Mouse (Mus musculus) urinary bladder, postnatal 4 days (tissue): ENCODE results near the gene Gm20388.
"Not testable (repeated sequence)": the region's sequence is repeated elsewhere in the genome, so short reads cannot be mapped to it uniquely, and the experiment has no call there.

Experiments
- DNase-seq, 2 experiments: peaks; one replicate each; pipeline ENCODE4 v3.0.0; 2021 to 2022; ENCODE audit warnings: low spot score in 2 of 2

The Gm20388 gene

DNA sequence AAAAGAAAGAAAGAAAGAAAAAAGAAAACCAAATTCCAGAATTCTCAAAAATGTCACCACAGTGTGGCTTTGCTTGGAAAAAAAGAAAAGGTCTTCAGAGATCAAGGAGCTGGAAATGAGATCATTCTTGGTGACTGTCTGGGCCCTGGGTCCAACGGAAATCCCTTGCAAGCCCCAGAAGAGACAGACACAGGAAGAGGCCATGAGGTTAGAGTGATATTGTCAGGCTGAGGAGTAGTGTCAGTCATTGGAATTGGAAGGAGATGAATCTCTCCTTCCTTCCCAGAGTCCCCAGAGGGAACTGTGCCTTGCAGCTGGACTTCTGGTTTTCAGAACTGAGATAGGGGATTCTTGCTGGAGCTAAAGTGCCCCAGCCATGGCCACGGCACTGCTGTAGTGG lies 788.9 kb downstream of the Gm20388 start:
- no peak for DNase-seq

DNA sequence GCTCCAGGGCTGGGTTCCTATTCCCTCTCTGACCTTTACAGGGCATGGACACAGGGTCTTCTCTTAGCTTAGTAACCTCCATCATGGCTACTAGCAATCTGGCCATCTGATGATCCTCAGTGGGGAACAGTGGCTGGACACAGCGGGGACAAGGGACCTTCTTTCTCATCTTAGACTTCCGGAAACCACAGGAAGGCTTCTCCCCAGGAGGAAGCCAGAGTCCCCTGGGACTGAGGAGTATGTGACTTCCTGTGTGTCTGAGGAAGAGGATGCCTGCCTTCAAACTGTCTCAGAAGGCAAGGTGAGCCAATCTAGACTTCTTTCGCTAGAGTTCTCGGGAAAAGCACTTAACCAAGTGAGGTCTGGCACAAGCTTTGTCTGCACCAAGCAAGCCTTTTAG lies 789.4 kb downstream of the Gm20388 start:
- DNase-seq: no peak

DNA sequence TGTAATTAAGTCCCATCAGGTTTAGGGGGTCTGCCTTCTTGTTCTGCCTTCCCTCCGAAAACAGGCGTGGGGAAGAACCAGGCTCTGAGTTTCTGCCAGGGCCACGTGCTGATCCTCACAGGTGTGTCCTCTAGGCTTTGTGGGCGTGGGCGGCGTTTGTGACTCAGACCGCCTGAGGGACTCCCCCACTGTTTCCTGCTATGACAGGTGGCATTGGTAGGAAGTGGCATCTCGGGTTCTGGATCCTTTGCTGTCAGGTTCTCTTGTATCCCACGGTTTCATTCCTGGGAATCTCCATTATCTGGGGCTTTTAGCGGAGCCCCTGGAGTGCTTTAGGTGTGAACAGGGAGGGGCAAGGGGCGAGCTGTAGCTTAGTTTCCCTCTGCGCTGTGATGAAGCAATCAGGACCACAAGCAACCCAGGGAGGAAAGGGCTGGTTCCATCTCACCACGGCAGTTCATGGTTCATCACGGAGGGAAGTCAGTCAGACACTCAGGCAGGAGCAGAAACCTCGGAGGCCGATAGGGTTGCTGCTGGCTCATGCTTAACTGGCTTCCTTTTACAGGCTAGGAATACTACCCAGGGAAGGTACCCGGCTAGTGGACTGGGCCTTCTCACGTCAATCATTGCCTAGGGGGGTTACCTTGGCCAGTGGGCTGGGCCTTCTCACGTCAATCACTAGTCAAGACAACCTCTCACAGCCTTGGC lies 791.3 kb downstream of the Gm20388 start:
- DNase-seq: no peak

DNA sequence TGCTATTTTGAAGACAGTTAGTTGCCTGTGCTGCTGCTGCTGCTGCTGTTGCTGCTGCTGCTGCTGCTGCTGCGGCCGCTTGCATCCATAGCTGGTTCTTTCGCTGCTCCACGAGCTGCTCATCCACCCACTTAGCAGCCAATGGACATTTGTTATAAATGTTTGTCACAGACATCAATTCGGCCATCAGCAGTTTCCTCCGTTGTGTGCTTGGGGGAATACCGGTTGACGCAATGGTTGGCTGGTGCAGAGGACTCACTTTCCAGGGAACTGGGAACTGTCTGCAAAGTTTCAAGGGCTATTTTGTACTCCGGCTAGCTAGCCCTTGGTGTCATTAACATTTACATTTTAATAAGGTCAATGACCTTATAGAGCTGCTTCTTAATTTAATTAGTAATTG lies 793.6 kb downstream of the Gm20388 start:
- DNase-seq: no peak

DNA sequence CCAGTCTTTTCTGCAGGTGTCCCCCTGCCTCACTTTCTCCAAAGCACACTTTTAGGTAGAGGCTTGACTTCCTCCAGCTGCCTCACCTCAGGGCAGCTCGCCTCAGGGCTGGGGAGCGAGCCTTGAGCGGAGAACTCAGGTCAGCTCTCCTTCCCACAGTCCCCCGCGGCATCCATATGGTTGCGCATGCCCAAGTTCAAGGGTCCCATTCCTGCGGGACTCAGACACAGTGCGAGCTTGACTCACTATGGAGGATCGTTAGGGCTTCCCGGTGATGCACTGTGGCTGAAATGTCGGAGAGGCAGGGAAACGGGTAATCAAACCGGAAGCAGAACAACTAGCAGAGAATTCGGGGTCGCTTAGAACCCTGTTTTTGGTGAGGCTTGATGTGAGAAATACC lies 794.5 kb downstream of the Gm20388 start:
- no peak for DNase-seq

DNA sequence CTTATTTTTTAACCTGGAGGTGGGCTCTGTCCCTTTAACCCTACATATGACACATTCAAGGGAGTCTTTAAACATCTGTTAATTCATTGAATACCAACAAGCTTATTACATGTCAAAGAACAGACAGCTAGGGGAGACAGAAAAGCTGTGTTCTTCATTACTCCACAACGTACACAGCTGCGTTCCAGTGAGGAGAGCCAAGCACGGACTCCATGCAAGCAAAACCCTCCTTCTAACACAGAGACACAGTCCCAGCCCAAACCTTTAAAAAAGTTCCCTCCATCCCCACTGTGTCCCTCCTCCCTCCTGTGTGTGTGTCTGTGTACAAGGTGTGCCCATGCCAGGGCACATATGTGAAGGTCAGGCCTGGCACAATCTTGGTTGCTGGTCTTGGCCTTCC lies 795.6 kb downstream of the Gm20388 start:
- no peak for DNase-seq

DNA sequence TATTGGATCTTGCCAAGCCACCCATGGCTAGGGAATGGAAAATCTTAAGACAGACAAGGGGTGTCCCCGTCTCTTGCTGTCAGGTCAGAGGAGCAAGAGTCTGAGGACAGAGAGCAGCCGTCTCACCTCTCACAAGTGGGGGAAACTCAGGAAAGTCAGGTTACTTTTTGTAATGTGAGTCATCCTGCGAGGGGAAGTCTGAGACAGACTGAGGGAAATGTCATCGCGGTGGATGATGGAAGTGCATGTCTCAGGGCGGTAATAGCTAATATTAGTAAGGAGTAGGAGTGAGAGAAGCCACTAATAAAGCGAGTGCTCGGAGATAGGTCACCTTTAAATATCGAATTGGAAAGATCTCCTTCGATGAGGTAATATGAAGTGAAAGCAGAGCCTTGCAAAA lies 798.5 kb downstream of the Gm20388 start:
- DNase-seq: no peak

DNA sequence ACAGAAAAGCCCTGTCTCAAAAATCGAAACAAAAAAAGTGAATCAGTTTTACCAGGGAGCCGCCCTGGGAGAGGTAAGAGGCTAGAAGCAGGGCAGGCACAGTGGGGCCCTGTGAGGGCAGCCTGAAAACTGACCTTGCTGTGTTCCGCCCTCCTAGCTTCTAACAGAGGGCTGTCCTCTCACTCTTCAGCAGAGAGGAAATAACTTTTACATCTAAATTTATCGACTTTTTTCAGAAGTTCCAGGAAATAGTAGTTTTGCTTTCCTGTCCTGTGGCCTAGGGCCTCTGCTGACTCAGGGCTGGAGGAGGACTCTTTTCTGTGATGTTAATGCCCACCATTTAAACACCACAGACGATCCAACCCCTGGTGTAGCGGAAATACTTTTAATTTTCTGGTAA lies 804.6 kb downstream of the Gm20388 start:
- no peak for DNase-seq

DNA sequence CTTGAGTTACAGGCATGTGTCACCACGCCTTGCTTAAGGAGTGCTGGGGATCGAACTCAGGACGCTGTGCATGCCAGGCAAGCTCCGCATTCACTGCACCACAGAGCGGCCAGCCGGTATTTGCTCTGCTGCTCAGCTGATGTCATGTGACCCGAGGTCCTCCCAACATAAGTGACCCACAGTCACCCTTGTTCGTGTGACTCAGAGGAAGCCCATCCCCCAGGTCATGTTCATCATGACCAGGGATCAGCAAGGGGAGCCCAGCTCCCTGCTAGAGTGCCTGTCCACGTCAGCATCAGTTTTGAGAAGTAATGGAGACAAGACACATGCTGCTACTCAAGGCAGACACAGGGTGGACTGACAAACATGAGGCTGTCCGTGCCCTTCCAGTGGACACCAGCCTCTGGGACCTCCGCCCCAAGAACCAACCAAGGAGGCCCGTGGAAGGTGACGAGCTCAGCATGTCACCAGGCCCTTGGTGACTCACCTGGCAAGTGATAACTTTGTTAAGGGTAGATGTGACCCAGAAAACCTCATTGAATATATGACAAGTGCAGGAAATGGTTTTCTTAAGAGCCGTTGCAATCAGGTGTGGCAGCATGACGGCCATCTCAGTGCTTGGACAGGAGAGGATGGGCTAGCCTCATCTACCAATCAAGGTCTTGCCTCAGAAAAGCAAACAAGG lies 805.5 kb downstream of the Gm20388 start:
- no peak for DNase-seq

DNA sequence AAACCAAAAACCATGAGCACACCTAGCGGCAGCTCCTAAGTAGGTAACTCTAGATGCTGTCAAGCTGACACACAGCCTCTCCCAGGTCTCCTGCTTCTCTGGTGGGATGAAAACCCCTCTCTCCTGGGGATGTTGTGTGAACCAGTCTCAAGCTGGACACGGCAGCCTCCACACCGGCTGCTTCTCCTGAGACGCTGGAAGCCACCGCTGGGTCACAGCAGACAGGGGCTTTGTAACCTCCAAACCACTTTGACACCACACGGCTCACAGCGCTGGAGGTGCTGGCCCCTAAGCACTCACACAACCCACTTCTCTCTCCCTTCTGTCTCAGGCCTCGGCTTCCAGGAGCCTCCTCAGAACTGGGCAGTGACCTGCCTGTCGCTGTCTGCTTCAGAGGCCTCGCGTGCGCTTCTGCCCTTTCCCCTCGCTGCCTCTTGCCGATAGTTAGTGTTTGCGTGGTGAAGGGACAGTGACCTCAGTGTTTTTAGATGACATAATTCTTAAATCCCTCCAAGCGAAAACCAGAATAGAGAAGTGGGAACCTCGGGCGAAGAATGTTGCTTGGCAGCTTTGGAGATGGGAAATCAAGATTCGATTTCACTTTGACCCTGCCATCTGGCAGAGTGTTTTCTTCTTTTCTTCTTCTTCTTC lies 809.1 kb downstream of the Gm20388 start:
- no peak for DNase-seq

DNA sequence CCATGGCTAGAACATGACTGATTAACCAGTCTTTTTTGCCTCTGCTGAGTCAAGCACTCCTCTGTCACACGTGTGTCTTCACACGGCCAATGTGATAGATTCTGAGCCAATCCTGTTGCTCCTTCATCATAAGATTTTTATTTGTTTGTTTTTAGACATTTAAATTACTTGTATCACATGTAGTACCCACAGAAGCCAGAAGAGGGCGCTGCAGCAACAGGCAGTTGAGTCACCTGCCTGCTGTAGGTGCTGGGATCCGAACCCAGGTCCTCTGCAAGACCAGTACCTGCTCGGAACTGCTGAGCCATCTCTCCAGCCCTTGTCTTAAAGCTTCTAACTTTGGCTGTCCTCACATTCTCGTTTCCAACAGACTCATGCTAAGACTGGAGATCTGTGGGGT lies 812.4 kb downstream of the Gm20388 start:
- no peak for DNase-seq

DNA sequence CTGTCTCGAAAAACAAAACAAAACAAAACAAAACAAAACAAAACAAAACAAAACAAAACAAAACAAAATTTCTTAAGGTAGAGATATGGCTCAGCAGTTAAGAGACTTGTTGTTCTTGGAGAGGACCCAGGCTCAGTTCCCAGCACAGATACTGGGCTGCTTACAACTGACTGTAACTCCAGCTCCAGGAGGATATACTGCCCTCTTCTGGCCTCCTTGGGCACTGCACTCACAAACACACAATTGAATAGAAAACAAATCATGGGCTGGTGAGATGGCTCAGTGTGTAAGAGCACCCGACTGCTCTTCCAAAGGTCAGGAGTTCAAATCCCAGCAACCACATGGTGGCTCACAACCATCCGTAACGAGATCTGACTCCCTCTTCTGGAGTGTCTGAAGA lies 813.5 kb downstream of the Gm20388 start:
- not testable (repeated sequence) for DNase-seq

DNA sequence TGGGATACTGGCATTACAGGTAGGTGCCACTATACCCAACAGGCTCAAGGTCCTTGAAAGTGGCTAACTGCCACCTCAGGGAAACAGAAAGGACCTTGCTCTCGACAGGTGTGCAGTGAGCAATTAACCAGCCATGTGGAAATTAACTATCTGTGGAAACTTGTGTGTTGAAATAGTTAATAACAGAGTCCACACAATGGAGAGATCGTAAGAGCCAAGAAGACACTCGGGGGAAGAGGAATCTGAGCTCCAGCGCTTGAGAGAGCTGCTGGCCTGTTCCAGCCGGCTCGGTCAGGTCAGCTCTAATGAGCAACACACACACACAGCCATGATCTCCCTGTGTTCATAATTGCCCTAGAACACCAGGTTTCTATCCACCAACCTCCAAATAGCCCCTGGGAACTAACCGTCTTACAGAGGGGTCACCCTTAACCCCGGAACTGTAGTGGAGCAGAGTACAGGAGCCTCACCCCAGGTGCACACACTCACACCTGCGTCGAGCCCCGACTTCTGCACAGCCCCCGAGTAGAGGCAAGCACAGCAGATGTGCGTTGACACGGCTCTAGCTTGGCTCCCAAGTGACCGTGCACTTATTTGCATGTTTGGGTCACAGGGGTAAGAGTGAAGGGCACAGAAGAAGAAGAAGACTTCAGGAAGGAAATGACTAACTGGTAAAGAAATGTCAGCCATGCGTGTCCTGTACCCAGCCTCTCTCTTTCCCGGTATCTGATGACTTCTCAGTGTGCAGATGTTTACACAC lies 814.4 kb downstream of the Gm20388 start:
- DNase-seq: no peak

DNA sequence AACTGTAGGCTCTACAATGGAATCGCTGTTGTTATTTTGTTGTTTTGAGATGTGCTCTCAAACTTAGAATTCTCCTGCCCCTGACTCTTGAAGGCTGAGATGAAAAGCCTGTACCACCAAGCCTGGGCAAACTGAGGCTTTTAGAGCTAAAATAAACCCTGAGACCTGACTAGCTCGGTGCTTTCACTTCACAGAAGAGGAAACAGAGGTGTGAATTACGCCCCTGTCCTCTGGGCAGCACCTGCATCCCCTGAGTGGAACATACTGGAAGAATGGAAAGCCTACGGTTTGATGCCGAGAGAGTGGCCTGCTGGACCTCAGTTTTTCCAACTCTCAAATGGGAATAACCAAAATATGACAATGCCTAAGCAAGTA lies 814.9 kb downstream of the Gm20388 start:
- no peak for DNase-seq

DNA sequence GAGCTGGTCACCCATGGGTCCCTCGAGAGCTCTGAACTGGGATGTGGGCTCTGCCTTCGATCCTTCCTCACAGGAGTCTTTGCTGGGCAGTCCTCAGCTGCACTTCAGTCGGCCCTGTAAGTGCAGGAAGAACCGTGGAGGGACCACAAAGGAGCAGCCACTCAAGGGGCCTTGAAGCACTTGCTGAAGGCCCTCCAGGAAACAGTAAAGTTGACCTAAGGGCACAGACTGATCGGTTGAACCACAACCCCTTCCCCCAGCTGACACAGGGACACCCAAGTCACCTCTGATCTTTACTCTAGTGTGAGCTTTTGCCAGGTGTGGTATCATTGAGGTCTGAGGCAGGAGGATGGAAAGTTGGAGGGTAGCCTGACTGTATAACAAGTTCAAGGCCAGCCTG lies 815.4 kb downstream of the Gm20388 start:
- no peak for DNase-seq

DNA sequence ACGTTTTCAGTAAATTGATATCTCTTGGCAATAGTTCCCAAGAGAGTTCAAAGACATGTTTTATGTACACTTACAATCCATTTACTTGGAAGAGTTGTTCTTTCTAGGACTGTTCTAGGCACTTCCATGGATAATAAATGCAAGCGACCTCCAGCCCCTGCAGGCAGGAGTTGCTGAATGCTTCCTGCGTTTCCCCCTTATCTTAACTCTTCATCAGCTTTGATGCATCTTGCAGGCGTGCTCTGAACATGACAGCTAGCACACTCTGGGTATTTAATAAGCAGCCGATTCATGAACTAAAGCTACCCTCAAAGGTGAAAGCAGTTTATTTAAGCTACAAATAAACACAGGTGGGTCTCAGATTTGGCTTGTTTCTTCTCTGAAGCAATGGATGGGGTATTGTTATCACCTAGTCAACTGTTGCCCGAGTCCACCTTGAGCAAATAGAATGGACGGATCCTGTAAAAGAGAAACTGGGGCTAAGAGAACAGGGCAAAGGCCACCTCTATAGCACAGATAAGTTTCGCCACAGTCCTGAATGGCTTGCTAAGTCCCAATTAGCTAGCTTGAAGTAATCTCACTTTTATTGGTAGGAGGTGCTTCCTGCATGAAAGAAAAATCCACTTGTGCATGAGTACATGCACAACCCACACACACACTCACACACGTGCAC lies 818.0 kb downstream of the Gm20388 start:
- DNase-seq: no peak

DNA sequence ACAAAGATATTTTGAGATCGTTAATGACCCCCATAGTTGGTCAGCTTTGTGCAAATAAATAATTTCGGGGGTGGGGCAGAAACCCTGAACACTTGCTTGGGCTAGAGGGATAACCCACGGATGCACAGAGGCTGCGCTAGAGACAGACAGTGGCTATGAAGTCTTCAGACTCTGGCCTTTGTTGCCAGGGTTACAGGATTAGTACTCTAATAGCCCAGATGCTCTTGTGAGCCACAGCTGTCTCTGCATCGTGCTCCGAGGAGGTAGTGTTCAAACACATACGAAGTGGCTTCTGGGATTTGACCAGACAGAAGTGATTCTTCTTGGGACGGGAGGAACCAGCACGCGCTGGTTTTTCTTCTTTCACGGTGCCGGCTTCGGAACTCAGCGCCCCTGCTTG lies 820.9 kb downstream of the Gm20388 start:
- DNase-seq: no peak

DNA sequence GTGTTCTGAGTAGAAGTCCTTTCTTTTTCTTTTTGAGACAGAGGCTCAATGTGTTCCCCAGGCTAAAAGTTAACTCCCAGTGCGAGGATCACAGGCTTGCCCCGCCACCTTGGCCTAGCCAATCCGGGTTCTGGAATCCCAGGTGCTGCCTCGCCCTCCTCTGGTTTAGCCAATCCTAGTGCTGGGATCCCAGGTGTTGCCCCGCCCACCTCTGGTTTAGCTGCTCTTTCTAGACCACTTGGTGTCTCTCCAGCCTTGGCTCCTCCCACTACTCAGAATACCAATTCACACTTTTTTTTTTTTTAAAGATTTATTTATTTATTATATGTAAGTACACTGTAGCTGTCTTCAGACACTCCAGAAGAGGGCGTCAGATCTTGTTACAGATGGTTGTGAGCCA lies 821.4 kb downstream of the Gm20388 start:
- no peak for DNase-seq

DNA sequence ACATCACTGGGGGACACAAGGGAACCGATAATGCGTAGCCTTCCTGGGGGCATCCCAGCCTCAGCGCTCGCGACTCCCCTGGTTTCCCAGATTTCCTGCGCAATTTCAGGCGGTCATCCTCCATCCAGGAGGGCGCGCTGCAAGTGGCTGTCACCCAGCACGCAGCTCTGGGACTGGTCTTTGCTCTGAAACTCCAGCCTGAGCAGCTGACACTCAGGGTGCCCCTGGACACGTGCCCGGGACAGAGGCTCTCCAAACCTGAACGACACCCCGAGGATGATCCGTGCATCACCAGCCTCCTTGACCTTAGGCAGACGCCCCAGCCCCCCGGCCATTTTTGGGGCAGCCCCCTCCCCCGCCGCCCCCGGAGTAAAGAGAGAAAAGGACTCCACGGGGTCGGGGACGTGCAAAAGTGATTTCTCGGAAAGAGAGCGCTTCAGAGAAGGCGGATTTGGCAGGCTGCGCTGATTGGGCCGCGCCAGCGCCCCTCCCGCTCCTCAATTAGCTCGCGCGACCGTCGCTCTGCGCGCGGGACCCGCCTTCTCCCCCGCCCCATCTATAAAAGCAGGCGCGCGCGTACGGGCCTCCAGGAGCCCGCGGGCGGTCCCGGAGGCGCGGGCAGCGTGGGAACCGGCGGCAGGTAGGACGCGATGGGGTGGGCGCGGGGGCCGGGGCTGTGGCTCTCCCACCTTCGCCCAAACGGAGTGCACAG lies 825.3 kb downstream of the Gm20388 start, which contains the start of gene Irf8:
Gene Irf8, plus strand, starts transcription at position 589 of the 712 bp plus-strand sequence.
- DNase-seq: peak; percentile 83 to 89

DNA sequence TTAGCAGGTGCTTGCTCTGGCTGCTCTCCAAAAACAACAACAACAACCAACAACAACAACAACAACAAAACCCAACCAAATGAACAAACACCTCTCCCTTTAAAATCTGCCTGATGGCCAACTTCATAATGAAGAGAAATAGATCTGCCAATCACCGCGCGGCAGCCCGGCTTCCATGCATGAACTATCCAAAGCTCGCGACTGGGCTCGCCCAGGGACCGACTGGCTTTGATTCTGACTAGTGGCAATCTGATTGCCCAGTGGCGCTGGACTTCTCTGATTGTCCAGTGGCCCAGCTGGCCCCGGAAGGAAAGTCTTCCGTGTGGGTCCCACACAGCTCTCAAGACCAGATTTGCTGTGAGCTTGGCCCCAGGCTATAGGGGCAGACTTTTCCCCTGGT lies 825.8 kb downstream of the Gm20388 start:
- DNase-seq: no peak

DNA sequence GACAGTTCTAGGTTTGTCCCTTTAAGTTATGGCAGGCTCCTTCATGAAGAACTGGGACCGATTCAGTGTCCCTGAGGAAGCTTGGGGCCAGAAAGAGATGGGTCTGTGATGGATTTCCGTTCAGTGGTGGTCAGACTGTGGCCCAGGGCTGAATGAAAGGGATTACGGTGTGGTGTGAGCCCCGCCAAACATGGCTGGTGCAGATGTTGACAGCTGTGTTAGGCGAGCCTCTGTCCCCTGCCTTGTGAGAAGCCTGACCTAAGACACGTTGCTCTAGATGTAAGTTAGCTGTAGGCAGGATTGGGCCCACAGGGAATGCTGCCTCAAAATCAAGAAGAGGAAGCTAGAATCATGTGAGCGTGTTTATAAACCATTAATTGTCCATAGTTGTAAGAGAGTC lies 826.5 kb downstream of the Gm20388 start:
- no peak for DNase-seq
